Mouse (Mus musculus) heart, embryonic 13.5 days (tissue): ENCODE data around the gene Rabgef1. TPM values are rescaled to one million over a fixed set of nuclear protein-coding genes. Genes with fewer than 3 reads are reported as not detected.
A peak's percentile ranks its signal among the peaks of the same experiment; 100 is the strongest.

Source experiments
- ATAC-seq: fragments of 200-750 bp; cut with Nextera tagmentation; 2 replicates; pipeline ENCODE4 v1.8.0; 2017; ENCODE audit warnings: moderate TSS enrichment; ENCODE audit not compliant: insufficient number of reproducible peaks, low FRiP score, low TSS enrichment; ENCODE audit errors: extremely low read depth
- H3K27ac ChIP-seq: fragments of 300-500 bp; sonication (generic); replicated peaks from 2 replicates; pipeline ENCODE4 v1.5.1; 2015; ENCODE audit warnings: moderate library complexity, mild to moderate bottlenecking, inconsistent platforms
- H3K27me3 ChIP-seq: fragments of 300-500 bp; sonication (generic); replicated peaks from 2 replicates; pipeline ENCODE4 v1.6.1; 2015; ENCODE audit warnings: mild to moderate bottlenecking, inconsistent platforms
- H3K36me3 ChIP-seq: fragments of 300-500 bp; sonication (generic); 2 replicates; pipeline ENCODE4 v1.6.1; 2015; ENCODE audit warnings: mild to moderate bottlenecking, inconsistent platforms
- H3K4me1 ChIP-seq: fragments of 300-500 bp; sonication (generic); 2 replicates; pipeline ENCODE4 v1.6.1; 2015; ENCODE audit warnings: inconsistent platforms
- H3K4me2 ChIP-seq: fragments of 300-500 bp; sonication (generic); 2 replicates; pipeline ENCODE4 v1.6.1; 2015; ENCODE audit warnings: inconsistent platforms, mild to moderate bottlenecking, moderate library complexity
- H3K4me3 ChIP-seq: fragments of 300-500 bp; sonication (generic); 2 replicates; pipeline ENCODE4 v1.5.1; 2015; ENCODE audit warnings: moderate library complexity, mild to moderate bottlenecking, inconsistent platforms
- H3K9ac ChIP-seq: fragments of 300-500 bp; sonication (generic); 2 replicates; pipeline ENCODE4 v1.6.1; 2015; ENCODE audit warnings: inconsistent platforms, mild to moderate bottlenecking, moderate library complexity
- H3K9me3 ChIP-seq: fragments of 300-500 bp; sonication (generic); 2 replicates; pipeline ENCODE4 v1.6.1; 2016; ENCODE audit warnings: inconsistent platforms
- WGBS: fragments of 180-500 bp; shearing (Covaris S2); methylation state at CpG from one replicate; pipeline ENCODE4 v1.1.7; 2015; ENCODE audit warnings: mixed read lengths; 5-methylcytosine and 5-hydroxymethylcytosine counted together
- polyA plus RNA-seq: library from polyadenylated mRNA; unstranded; fragments of >200 nt; fragmentation: Nextera tagmentation; extraction: Ambion mirVana; gene quantifications from 2 replicates; pipeline ENCODE4 v1.2.1, GENCODE M21; 2015

Rabgef1 gene
- polyA plus RNA-seq, 1 experiment from 2014 or later, result 18.3 TPM

DNA sequence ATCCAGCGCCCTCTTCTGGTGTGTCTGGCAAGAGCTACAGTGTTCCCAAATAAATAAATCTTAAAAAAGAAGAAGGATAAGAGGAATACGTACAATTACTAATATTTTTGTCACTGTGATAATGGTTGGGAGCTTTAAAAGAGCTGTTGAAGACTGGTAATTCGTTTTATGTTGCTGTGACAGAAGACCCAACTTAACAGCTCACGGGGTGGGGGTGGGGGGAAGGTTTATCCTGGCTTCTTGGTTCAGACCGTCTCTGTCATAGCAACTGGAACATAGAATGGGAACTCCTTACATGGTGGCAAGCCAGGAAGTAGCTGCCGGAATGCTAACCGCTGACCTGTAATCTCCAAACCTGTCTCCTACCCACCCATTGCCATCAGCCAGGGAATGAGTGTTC is 45.2 kb downstream of the Rabgef1 start, which contains the start of gene Tmem248:
Tmem248 (plus strand) TSS at position 301 of the 400 bp plus-strand sequence.
- no peak within 1 kb of the TSS for H3K27ac ChIP-seq
- no peak within 1 kb of the TSS for H3K9ac ChIP-seq
- H3K27me3 ChIP-seq, result no peaks in the 10 kb centered on the region
- H3K4me1 ChIP-seq, result peaks cover 10% of the 10 kb centered on the region
- H3K4me2 ChIP-seq, result no peak within 1 kb of the TSS
- WGBS, result 81% methylated on average over 7 of the region's 7 CpGs
- H3K36me3 ChIP-seq, result peaks cover 42% of the 10 kb centered on the region
- H3K4me3 ChIP-seq, result no peak within 1 kb of the TSS
- H3K9me3 ChIP-seq, result no peaks in the 10 kb centered on the region
- ATAC-seq, result no peak

DNA sequence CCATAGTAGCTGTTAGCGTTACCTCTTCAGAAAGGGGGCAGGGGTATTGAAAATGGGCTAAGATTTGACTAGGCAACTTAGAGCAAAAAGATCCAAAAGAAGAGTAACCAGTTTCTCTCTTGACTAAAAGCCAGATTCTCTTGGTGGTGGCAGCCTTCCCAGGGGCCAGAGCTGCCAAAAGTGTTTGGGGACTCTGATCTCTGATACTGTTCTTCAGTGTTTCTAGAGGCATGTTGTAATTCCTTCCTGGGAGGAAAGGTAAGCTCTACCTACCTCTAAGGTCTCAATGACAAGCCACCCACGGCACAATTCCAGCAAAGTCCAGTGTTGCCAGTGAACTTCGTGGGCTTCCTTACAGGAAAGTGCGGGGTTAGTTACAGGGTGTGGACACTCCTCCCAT is 45.8 kb downstream of the Rabgef1 start:
- H3K36me3 ChIP-seq, result peaks cover 36% of the 10 kb centered on the region
- no peaks in the 10 kb centered on the region for H3K27me3 ChIP-seq
- no peaks in the 10 kb centered on the region for H3K9me3 ChIP-seq
- 81% methylated on average over 4 of the region's 4 CpGs for WGBS
- no peak overlapping the region for H3K4me2 ChIP-seq
- no peak for ATAC-seq
- no peak overlapping the region for H3K27ac ChIP-seq
- peaks cover 10% of the 10 kb centered on the region for H3K4me1 ChIP-seq
- no peak overlapping the region for H3K9ac ChIP-seq
- no peak overlapping the region for H3K4me3 ChIP-seq

DNA sequence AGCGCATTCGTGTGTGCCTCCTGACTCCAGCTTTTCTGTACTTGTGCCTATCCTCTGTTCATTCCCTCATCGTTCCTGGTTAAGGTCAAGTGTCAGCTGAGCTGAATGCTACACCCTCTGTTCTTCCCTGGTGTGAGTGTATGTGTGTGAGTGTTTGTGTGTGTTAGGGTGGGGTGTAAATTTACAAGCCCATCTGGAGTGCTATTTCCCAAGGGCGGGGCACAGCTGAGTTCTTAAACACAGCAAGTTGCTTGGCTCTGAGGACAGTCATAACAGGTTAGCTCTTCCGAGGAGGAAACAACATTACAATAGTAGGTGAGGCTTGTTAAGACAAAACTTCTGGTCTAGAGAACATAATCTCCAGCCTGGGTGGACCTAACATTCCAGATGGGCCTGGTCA is 46.7 kb downstream of the Rabgef1 start:
- WGBS, result 83% methylated on average over 5 of the region's 5 CpGs
- no peak for ATAC-seq
- Histone ChIP-seq H3K27ac (no peak overlapping the region), H3K4me1 (peaks cover 16% of the 10 kb centered on the region), H3K9ac (no peak overlapping the region), H3K4me3 (no peak overlapping the region), H3K27me3 (no peaks in the 10 kb centered on the region), H3K4me2 (no peak overlapping the region), H3K9me3 (no peaks in the 10 kb centered on the region), H3K36me3 (peaks cover 26% of the 10 kb centered on the region)

DNA sequence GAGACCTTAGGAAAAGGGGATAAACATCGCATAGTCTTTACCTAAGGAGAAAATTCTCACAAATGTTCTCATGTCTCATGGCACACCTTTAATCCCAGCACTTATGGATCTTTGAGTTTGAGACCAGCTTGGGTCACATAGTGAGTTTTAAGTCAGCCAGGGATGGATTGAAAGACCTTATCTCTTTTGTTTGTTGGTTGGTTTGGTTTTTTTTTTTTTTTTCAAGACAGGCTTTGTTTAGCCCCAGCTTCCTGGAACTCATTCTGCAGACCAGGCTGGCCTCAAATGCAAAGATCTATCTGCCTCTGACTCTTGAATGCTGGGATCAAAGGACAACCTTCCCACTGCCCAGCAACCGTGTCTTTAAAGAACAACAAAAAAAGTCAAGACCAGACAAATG is 49.7 kb downstream of the Rabgef1 start:
- H3K36me3 ChIP-seq, result peaks cover 10% of the 10 kb centered on the region; the same call in 1 of the 2 replicates
- peak overlapping the region; percentile 100 for H3K4me3 ChIP-seq
- WGBS, result 44% methylated on average over 2 of the region's 2 CpGs
- peaks cover 31% of the 10 kb centered on the region for H3K4me1 ChIP-seq
- no peaks in the 10 kb centered on the region for H3K27me3 ChIP-seq
- H3K9ac ChIP-seq, result peak overlapping the region; percentile 99
- peak overlapping the region; percentile 86 for H3K4me2 ChIP-seq
- no peaks in the 10 kb centered on the region for H3K9me3 ChIP-seq
- no peak for ATAC-seq
- peak overlapping the region; percentile 87; the same call in 1 of the 2 replicates for H3K27ac ChIP-seq

DNA sequence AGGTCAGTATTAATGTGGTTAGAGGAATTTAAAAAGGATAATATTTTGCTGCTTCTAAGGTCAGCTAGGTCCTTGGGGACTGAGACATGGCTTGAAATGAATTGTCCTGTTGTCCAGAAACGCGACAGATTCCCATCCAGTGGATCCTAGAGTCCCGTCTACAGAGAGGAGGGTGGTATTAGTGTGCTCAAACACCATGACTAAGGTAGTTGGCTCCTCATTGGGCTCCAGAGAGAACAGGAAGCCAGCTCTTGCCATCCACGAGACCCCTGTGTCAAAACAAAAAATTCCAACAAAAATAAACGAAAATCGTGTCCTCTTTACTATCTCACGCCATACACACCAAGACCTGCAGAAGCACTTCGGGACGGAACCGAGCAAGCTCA is 50.2 kb downstream of the Rabgef1 start:
- Histone ChIP-seq H3K27ac (peak overlapping the region; percentile 87), H3K9me3 (no peaks in the 10 kb centered on the region), H3K4me1 (peaks cover 35% of the 10 kb centered on the region), H3K4me3 (peak overlapping the region; percentile 100), H3K9ac (peak overlapping the region; percentile 99), H3K36me3 (peaks cover 10% of the 10 kb centered on the region; the same call in 1 of the 2 replicates), H3K4me2 (peak overlapping the region; percentile 86), H3K27me3 (no peaks in the 10 kb centered on the region)
- ATAC-seq, result peak; percentile 31
- WGBS, result 1% methylated on average over 10 of the region's 10 CpGs

DNA sequence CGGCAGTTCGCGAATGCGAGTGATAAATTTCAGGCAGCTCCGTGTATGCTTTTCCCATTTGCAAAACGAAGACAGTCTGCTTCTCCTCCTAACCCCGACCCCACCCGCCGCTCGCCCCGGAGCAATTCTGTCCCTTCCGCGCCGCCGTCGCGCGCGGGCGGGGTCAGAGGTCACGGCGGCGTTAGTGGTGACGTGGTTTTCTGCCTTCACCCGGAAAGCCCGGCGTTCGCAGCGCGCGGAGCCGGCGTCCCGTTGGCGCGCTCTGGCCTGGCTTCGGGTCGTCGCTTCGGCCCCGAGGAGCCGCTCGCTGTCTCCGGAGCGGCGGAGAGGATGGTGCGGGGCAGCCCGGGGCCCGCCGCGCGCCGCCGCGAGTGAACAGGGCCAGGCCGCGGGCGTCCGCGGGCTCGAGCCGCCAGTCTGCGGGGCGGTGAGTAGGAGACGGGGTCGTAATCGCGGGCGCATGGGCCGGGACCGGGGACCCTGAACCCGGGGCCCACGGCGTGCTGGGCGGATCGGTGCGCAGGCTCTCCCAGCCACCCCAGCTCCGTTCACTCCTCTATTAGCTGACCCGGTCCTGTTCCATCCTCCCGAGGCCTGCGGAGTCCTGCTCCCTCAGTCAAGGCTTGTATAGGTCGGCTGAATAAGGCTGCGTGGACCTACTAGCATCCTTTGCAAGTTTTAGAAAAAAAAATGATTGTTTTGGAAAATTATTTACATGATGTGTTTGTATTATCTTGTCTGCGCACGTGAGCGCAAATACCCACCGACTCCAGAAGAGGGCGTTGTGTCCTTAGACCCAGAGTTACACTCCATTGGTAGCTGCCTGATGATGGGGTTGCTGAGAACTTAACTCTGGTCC is 50.8 kb downstream of the Rabgef1 start:
- Histone ChIP-seq H3K27me3 (no peaks in the 10 kb centered on the region), H3K36me3 (peaks cover 10% of the 10 kb centered on the region; the same call in 1 of the 2 replicates), H3K27ac (peak overlapping the region; percentile 87), H3K9ac (peak overlapping the region; percentile 99), H3K4me2 (peak overlapping the region; percentile 86), H3K4me3 (peak overlapping the region; percentile 100), H3K9me3 (no peaks in the 10 kb centered on the region), H3K4me1 (peaks cover 39% of the 10 kb centered on the region)
- ATAC-seq, result peak; percentile 76
- WGBS, result under 1% methylated on average over 84 of the region's 88 CpGs

DNA sequence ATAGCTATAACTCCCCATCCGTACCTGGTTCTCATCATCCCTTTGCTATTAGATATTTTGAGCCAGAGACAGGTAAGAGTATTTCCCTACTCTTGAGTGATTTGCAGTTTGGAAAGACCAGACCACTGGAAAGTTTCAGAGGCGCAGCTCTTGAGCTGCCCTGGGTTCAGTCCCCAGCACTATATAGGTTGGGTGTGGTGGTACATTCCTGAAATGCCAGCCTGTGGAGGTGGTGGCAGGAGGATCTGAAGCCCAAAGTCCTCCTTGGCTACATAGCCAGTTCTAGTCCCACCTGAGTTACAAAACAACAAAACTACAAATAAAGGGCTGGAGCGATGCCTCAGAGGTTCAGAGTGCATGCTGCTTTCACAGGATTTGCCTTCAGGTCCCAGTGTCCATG is 55.2 kb downstream of the Rabgef1 start:
- H3K4me1 ChIP-seq, result peaks cover 28% of the 10 kb centered on the region
- H3K4me2 ChIP-seq, result no peak overlapping the region
- H3K36me3 ChIP-seq, result peaks cover 38% of the 10 kb centered on the region
- H3K9me3 ChIP-seq, result no peaks in the 10 kb centered on the region
- no peak overlapping the region for H3K4me3 ChIP-seq
- no peaks in the 10 kb centered on the region for H3K27me3 ChIP-seq
- H3K27ac ChIP-seq, result no peak overlapping the region
- H3K9ac ChIP-seq, result peak overlapping the region; percentile 44
- WGBS, result 81% methylated on average over 3 of the region's 3 CpGs
- no peak for ATAC-seq

DNA sequence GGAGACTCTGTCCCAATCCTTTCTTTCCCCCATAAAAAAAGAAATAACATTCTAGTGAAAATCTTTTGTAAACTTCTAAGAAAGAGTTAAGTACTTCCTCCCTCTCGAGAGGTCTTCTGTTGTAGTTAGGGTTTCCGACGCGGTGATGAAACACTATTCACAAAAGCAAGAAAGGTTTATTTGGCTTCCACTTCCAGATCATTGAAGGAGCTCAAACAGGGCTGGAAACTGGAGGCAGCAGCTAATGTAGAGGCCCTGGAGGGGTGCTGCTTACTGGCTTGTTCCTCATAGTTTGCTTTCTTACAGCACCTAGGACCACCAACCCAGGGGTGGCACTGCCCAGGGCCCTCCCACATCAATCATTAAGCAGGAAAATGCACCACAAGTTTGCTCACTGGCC is 56.5 kb downstream of the Rabgef1 start:
- Histone ChIP-seq H3K27me3 (no peaks in the 10 kb centered on the region), H3K36me3 (peaks cover 51% of the 10 kb centered on the region), H3K4me2 (no peak overlapping the region), H3K9me3 (no peaks in the 10 kb centered on the region), H3K4me1 (peaks cover 25% of the 10 kb centered on the region), H3K4me3 (no peak overlapping the region), H3K27ac (no peak overlapping the region), H3K9ac (no peak overlapping the region)
- 74% methylated on average over 4 of the region's 4 CpGs for WGBS
- no peak for ATAC-seq

DNA sequence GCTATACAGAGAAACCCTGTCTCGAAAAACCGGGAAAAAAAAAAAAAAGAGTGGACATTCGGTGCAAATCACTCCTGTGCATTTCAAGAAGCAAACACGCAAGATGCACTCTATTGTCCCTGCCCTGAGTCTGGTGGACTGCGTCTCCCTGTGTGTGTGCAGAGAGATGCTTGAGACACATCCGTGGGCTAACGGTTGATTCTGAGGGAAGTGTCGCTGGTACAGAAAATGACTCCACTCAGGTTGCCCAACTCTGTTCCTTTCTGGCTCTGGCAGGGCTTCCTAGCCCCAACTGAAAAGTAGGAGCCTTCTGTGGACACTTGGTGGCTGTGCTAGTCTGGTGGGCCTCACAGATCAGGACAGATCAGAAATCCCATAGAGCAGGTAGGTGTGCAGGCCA is 64.7 kb downstream of the Rabgef1 start:
- Histone ChIP-seq H3K4me1 (no peaks in the 10 kb centered on the region), H3K9ac (no peak overlapping the region), H3K36me3 (peaks cover 100% of the 10 kb centered on the region), H3K4me3 (no peak overlapping the region), H3K9me3 (no peaks in the 10 kb centered on the region), H3K27me3 (no peaks in the 10 kb centered on the region), H3K27ac (no peak overlapping the region), H3K4me2 (no peak overlapping the region)
- WGBS, result 95% methylated on average over 8 of the region's 8 CpGs
- ATAC-seq, result no peak

DNA sequence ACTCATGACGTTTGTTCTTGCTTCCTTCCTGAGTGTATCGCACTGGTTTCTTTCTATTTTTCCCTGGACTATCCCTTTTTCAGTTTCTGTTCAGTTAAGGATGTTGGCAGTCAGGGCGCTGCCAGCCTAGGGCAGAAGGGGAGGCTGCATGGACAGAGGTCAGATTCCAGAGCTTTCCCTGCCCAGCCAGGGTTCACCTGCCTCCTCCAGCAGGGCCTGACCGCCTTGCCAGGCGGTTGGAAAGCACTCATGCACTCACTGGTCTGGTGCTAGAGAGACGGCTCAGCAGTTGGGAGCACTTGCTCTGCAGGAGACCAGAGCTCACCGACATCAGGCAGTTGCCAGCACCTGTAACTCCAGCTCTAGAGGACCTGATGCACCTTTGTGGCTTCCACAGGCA is 67.6 kb downstream of the Rabgef1 start:
- Histone ChIP-seq H3K4me2 (no peak overlapping the region), H3K27me3 (no peaks in the 10 kb centered on the region), H3K36me3 (peaks cover 100% of the 10 kb centered on the region), H3K27ac (no peak overlapping the region), H3K9ac (no peak overlapping the region), H3K4me1 (no peaks in the 10 kb centered on the region), H3K9me3 (no peaks in the 10 kb centered on the region), H3K4me3 (no peak overlapping the region)
- 85% methylated on average over 7 of the region's 7 CpGs for WGBS
- ATAC-seq, result no peak

DNA sequence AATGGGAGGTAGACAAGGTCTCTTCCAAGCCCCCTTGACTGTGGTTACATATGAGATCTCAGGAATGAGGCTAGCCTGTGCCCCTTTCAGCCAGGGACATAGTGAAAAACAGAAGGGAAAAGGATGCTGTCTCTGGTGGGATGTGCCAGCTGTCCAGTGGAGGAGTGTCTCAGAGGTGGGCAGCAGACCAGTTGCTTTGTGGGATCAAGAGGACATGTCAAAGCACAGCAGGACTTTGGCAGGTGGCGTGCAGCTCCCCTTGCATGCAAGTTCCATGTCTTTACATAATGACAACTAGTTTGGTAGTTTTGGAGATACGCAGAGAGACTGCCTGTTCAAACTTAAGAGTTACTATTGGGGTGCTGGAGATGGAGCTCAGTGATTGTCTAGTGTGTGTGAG is 68.3 kb downstream of the Rabgef1 start:
- Histone ChIP-seq H3K9ac (no peak overlapping the region), H3K27ac (no peak overlapping the region), H3K4me2 (no peak overlapping the region), H3K36me3 (peaks cover 100% of the 10 kb centered on the region), H3K4me3 (no peak overlapping the region), H3K9me3 (no peaks in the 10 kb centered on the region), H3K27me3 (no peaks in the 10 kb centered on the region), H3K4me1 (no peaks in the 10 kb centered on the region)
- 95% methylated on average over 2 of the region's 2 CpGs for WGBS
- ATAC-seq, result no peak

DNA sequence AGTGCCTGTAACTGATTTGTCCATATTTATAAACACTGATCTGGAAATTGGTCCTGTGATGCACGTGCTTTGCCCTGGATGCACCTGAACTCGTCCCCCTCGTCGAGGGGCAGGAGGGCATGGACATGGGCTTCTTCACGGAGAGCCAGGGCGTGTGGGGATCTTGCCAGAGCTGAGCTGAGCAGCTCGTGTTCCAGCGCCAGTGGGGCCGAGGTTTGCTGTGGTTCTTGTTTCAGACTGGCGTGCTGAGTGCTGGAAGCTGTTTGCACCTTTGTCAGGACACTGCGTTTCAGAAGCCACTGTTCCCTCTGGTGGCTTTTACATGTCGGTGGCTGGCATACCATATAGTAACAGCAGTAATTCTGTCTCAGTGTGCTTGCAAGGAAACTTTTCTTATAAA is 69.8 kb downstream of the Rabgef1 start:
- H3K9me3 ChIP-seq, result no peaks in the 10 kb centered on the region
- no peaks in the 10 kb centered on the region for H3K27me3 ChIP-seq
- 92% methylated on average over 12 of the region's 12 CpGs for WGBS
- ATAC-seq, result no peak
- H3K4me3 ChIP-seq, result no peak overlapping the region
- no peaks in the 10 kb centered on the region for H3K4me1 ChIP-seq
- H3K27ac ChIP-seq, result no peak overlapping the region
- no peak overlapping the region for H3K4me2 ChIP-seq
- H3K36me3 ChIP-seq, result peaks cover 100% of the 10 kb centered on the region
- no peak overlapping the region for H3K9ac ChIP-seq
